Mouse (Mus musculus): ENCODE results near the gene Nfib. TPM values are rescaled to one million over a fixed set of nuclear protein-coding genes. Genes with fewer than 3 reads are reported as not detected.

The Nfib gene
- total RNA-seq (2021): 100 to 1,000 TPM; 126 TPM
- long read RNA-seq, experiment 1, full-length matches to known transcripts: 37 of 80 reads
- long read RNA-seq, experiment 1, partial matches to known transcripts: 17 of 80 reads
- long read RNA-seq, experiment 1, other reads (novel, unspliced or antisense): 26 of 80 reads
- long read RNA-seq, experiment 2, full-length matches to known transcripts: 18 of 58 reads
- long read RNA-seq, experiment 2, partial matches to known transcripts: 4 of 58 reads
- long read RNA-seq, experiment 2, other reads (novel, unspliced or antisense): 36 of 58 reads

DNA sequence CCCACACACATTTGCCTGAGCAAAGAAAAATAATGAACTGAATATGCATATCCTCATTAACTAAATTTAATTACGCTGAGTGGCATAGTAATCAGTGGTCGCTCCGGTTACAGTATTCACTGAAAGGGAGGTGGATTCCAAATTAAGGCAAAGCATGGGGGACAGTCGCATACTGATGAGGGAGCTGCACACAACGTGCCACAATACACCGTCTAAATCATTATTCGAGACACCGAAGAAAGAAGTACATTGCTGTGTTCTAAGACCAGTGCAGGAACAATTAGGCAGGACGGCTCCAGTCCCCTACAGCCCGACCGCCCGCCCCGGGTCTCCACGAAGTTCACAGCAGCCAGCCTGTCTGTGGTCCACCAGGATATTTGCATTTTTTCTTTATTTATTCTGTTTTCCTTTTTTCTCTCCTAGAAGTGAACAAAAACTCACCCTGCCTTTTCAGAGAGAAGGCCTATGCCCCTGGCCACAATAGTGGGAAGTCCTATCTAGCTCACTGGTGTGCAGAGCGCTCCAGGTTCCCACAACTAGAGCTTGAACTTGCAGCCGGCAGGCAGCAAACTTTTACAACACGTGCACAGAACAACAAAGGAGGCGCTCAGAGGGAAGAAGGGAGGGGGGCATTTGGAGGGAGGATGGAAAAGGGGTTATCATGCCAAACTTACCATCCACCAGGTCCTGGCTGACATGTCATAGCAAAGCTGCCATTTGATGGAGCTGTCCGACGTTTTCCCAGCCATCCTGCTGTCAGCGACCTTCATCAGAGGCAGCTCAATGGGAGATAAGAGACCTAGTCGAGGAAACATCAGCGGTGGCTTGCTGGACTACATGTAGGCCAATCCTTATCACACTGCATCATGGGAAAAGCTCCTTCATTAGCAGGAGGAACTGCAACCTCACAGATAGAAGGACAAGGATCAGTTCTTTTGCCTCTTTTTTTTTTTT lies at the start of gene Nfib:
TSS of gene Nfib (minus strand) at position 910 of the 954 bp plus-strand sequence.
- peak; percentile 42 to 53 for DNase-seq

DNA sequence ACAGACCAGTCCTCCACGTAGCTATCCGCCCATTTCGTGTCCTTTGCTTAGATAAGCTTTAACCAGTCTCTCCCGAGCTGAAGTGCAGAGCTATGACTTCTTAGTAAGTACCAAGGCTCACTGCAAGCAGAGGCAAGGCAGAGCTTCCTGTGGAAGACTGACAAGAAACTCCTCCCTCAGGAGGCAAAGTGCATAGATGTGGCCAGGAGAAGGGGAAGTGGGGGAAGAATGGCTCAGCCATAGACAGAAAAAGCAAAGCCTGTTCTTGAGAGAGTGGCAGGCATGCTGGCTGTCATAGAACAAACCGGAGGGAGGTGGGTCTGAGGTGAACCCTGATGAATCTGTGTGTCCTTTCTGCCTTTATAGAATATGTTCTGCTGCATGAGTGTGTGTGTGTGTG lies 30.2 kb upstream of the Nfib start:
- DNase-seq: no peak

DNA sequence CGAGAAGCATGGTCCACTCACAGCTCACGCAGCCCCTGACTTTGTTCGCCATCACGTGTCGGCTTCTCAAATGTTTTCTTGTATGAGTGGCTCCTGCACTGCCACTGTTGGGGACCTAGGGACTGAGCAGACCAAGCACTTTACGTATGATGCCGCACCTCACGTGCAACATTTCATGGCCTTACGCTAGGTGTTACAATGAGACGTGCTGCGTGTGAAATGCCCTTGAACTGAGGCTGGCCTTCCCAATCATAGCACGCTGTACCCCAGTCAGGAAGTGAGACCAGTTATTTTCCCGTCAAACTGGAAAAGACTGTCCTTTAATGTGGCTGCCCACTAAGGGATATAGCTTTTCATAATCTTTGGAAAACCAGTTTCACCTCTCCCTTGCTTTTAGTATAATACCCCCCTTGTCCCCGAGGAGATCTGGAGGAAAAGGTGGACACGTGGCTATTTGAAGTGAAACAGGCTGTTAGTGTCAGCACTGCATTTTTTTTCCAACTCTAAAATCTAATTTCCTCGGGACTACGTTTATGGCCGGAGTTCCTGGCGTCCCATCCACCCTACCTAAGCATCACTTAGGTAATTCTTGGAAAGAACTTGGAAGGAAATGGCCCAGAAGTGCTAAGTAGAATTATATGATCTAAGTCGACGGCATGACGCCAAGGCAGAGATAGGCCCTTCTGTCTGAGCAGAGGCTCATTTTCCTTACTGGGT lies 29.4 kb upstream of the Nfib start:
- DNase-seq: no peak

DNA sequence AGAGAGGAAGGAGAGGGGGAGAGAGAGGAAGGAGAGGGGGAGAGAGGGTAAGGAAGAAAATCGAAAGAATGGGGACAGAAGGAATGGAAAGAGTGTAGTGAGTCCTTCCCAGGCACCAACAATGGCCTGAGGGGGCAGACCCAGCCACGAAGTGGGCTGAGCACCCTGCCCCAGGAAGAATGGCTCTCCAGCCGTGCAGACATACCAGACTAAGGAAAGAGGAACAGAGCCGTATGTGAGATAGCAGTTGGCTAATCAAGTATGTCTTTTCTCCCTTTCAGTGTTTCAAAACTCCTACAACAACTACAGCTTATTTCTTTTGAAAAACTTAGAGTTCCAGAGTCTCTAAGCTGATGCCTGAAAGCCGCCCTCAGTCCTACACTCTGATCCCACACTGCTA lies 28.8 kb upstream of the Nfib start:
- DNase-seq: no peak

DNA sequence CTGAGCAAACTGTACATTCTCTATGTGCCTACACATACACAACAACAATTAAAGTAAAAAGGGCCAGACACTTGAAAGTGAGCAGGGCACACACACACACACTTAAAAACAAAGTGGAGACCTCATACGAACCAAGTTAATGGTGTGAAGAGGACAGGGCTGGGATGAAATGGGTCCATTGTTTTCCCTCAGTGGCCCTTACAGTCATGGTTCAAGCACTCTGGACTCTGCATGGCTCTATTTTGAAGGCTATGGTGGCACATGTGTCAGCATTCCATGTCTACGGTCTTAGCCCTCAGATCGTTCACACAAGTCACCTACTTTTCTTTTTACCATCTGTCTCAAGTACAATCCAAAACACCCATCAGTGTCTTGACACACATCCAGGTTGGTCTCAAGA lies 28.1 kb upstream of the Nfib start:
- DNase-seq: no peak

DNA sequence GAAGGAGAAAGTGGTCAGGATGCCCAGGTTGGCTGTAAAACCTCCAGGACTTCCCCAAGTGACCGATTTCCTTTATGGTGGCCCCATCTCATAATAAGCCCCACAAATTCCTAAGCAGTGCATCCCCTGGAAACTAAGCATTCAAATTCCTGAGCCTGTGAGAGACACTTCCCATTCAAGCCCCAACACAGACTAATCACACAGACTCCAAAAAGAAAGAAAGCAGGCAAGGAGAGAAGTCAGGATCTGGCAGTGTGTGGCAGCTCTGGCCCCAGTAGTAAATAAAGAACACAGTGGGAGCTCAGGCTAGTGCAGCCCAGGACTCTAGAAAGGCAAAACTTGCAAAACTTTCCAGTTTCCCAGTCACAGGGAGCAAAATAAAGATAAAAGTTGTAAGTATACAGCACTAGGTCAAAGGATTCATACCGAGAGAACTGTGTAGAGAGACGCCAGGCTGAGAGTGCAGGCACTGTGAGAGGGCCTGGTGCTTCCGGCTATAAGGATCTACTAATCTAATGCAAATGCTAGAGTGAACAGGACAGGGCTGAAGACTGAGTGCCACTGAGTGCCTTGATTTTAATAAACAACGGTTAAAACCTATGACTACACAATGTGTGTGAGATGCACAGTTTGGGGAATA lies 24.8 kb upstream of the Nfib start:
- no peak for DNase-seq

DNA sequence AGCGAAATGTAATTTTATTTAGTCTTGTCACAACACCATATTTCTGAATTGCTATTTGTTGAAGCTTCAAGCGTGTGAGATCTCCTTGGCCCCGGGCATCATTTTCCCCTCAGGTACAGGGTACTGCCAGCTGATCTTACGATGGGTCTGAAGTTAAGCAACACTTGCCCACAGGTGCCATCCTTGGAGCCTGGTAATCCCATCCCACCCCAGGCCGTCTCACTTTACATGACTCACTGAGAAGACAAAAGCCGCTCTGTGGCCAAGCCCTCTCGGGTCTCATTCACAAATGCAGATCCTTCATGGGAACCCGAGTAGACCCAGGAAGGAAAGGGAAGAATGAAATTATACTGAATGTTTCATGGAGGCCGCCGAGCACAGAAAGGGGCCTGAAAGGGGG lies 18.5 kb upstream of the Nfib start:
- no peak for DNase-seq

DNA sequence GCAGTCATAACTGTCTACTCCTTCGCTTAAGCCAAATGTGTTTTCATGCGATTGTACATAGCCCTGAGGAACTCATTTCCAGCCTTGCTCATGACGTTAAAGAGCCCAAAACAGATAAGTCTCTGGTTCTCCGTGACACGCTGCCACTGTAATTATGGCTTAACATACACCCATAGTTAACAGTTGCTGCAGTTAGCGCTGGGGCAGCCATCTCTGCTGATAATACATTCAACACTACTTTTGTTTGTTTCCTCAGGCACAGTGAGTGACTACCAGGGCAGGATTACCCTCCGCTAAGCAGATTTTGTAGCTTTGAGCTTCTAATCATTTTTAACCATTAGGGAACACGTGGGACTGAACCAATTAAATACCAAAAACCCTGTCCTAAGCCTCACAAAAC lies 17.5 kb upstream of the Nfib start:
- DNase-seq: no peak

DNA sequence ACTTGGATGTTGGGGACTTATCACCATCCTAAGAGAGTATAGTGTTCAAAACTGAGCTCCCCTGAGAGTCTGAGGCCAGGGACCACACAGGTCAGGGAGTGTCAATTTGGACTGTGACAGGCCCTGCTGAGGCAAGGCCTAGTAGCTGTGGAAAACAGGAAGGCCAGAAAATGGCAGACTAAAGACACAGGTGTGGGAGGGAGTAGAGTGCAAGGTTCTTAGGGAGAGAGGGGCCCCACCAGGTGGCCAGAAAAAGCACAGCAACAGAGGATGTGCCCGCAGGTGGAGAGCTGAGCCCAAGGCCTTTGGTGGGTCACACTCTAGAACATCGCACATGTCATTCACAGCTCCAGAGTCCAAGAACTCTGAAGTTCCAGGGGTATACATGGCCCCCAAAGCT lies 10.3 kb upstream of the Nfib start:
- DNase-seq: no peak

DNA sequence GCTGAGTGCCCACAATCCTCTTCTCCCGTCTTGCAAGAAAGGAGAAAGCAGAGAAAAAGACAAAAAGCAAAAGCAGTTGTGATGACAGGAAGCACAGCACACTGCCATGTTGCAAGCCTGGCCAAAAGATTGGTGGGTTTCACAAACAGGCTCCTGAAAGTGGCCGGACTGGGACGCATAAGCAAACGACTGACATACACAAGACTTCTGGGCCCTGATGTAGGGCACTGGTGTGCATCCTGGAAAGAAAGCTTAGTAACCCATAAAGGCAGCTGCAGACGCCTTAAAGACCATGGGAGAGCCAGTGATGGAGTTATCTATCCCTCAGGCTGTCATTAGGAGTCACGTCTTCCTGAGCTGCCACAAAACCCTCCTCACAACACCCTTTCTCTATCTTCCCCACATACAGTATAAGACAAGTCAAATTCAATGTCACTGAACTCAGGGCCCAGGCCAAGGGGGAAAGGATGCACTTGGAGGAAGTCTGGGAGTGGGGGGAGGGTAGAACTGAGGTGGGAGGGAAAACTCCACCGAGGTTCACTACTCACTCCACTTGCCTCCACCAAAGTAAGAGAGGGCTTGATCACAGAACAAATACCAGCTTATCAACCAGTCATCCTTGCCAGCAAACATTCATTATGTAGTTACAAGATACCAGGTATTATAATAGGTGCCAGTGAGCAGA lies 6.2 kb upstream of the Nfib start:
- DNase-seq: no peak

DNA sequence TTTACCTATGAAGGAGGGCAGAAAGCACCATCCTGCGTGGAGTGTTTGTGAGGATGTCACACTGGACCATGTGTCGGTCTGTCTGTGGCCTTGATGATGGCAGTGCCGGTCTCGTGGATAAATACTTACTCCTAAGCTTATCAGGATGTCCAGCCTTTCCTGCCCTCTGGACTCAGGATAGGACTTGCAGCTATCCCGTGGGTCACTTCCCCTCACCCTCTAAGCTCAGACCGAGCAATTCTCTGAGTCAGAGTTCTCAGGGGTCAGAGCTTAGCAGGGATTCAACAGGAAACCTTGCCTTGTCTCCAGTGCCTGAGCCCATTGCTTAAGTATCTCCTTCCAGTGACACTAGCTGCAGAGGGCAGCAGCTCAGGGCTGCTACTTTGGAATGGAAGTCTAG lies 4.1 kb upstream of the Nfib start:
- DNase-seq: no peak

DNA sequence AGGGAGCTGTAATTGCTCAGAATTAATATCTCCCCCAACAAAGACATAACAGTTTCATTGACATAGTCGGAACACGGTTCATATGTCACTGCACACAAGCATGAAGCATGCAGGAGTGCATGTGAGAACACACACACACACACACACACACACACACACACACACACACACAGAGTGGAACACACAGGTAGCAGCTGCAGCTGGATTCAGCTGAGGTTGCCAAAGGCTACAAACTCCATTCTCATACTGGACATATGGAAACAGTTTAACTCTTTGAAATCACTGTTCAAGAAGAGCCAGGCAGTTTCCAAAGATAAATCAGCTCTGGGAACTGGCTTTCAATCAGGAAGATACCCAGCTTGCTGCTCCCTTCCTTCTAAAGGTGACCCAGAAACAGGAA lies 462 bp upstream of the Nfib start:
- no peak for DNase-seq

DNA sequence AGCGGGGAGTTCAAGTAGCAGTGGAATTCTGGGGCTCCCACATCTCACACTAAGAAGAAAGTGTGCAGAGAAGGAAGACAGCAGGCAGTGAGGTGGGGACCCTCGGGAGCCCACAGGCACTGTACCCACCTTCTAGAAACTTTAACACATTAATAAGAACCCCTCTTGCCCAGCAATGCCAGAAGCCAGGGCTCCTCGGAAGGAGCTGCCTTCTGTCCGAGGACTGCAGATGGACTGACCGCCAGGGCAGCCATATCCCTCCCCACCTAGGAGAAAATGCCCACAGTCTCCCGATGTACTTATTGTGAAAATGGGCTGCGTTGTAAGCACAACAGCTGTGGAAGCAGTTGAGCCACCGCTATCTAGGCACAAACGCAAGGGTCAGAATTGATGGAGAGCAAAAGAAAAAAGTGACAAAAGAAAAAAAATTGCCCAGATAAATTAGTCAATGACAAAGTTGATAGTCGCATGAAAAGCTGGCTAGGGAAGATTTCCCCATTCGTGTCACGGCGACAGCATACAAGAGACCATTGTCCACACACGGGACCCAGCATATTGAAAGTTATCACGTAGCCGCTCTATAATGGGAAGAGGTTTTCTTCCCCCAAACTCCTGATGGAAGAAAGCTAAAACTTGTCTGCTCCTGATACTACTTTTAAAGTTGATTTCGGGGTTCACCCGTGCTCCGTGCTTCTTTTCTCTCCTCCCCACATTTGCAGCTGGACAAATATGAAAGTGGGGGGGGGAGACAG lies 1.3 kb downstream of the Nfib start:
- DNase-seq: no peak

DNA sequence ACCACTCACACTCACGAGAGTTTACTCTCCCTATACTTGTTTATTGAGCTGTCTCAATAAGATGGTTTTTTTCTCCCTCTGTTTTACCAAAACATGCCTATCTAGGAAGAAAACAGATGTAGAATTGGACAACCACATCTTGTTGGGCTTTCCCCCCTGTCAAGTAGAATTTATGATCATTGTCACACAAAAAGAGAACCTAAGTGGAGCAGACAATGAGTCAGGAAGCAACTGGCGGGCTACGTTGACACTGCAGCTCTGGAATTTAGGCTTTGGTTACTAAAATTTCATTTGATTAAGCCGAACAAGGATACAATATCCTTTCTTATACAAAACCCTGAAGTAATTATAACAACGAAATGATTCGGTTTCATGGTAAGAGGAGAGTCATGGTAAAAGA lies 2.7 kb downstream of the Nfib start:
- no peak for DNase-seq

DNA sequence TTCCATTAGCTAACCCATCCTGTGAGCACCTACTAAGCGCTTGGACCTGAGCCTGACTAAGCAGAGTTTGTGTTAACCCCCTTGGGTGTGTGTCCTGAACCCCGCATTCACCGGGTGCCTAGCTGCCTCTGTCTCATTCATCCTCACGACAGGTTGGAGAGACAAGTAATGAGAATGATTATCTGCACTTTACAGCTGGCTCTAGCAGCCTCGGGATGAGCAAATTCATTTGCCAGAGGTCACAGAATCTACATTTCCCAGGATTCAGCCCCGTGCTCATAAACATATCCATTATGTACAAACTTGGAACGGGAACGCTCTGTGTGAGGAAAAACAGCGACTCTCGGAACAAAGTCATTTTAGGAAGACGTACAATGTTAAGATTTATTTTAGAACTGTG lies 6.0 kb downstream of the Nfib start:
- DNase-seq: no peak

DNA sequence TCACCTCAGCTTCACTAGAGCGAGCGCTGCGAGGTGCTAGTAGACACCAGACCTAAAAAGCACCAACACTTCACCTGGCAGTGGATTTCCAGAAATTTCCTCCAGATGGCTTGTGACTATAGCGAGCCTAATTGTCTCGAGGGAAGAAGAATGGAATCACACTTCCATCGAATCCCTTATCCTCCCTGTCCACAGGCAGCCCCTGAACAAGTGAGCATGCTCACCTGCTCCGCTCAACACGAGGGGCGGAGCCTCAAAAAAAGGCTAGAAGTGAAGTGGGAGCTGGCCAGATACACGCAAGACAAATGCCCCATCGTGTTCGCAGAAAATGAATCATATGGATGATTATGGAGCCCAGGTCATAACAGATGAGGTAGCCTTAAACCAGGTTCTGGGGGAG lies 6.9 kb downstream of the Nfib start:
- no peak for DNase-seq

DNA sequence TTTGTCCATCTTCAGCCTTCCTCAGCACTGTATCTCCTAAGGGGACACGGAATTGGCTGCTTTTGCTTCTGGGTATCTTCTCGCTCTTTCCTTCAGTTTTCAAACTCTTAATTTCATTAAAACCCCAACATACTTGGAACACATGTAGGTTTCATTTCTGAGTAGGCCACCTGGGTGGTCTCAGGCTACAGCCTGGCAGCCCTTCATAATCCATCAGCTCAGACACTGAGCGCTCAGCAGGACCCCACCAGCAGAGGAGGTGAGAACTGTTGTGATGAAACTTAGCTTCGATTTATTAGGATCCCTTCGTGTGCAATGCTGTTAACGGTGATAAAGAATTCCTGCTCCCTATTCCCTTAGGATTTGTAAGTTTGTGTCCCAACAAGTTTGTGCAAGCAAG lies 8.4 kb downstream of the Nfib start:
- DNase-seq: no peak

DNA sequence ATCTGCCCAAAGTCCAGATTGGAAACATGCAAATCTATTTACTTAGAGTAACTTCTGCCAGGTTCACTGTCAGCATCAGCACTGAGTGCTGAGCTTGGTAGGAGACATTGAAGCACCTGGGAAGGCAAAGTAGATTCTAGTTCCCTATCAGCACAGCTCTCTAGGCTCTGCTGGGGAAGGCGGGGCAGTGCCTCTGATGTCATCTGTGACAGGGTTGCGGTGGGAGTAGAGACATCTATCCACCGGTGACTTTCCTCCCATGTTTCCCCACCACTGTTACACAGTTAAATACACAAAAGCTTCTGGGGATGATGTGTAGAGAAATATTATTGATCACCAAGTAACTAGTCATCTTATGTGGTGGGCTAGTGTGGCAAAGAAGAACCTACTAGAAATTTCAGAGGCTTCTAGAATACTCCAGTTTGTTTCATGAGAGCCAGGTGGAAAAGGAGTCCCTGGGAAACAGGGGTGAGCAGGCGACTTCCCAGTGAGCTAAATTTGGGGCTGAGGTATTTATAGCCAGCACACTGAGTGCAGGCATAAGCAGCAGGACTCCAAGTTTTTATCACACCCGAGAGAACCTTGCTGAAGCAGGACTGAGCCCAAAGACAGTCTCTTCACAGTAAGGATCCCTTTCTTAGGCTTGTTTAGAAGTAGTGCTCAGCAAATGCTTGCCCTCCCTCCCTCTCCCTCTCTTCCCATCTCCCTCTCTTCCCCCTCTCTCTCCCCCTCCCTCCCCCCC lies 9.6 kb downstream of the Nfib start:
- peak; percentile 59 to 74 for DNase-seq

DNA sequence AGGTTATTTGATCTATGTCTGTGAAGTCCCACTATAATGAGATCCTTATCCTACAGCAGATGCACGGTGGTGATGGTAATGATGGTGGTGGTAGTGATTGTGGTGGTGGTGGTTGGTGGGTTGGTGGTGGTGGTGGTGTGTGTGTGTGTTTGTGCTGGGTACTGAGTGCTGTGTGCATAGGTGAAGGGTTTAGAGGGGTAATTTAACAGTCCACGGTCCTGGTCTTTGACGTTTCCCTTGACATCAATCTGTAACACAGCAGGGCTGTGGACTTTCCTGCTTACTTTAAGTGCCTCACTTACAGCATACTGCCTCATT lies 13.6 kb downstream of the Nfib start:
- no peak for DNase-seq

Measured in heart, adult 18-20 months (tissue).